Mouse (Mus musculus) hindbrain, embryonic 11.5 days (tissue): ENCODE measurements at regions not wholly inside any gene's neighbourhood (a gene's known extent, or its start where the extent isn't known, plus 50 kb on each side); places are given as distances from the start of the nearest gene placed in this dataset.

Experiments used
- ATAC-seq: fragments of 200-750 bp; cut with Nextera tagmentation; 2 replicates; pipeline ENCODE4 v1.8.0; 2017; ENCODE audit warnings: mild to moderate bottlenecking, moderate TSS enrichment, moderate library complexity; ENCODE audit not compliant: low FRiP score
- DNase-seq: peaks from one replicate; pipeline ENCODE4 v3.0.0-alpha.2; 2015; ENCODE audit warnings: low spot score
- H3K27ac ChIP-seq: fragments of 300-500 bp; sonication (generic); 2 replicates; pipeline ENCODE4 v1.5.1; 2014; ENCODE audit warnings: mild to moderate bottlenecking, low read depth, low read length
- H3K27me3 ChIP-seq: fragments of 300-500 bp; sonication (generic); 2 replicates; pipeline ENCODE4 v1.6.1; 2014; ENCODE audit warnings: mild to moderate bottlenecking, low read length, moderate library complexity, mixed read lengths; ENCODE audit not compliant: control insufficient read depth, insufficient read depth
- H3K36me3 ChIP-seq: fragments of 300-500 bp; sonication (generic); 2 replicates; pipeline ENCODE4 v1.6.1; 2014; ENCODE audit warnings: mild to moderate bottlenecking, low read length, moderate library complexity, mixed read lengths; ENCODE audit not compliant: control insufficient read depth, insufficient read depth
- H3K4me1 ChIP-seq: fragments of 300-500 bp; sonication (generic); replicated peaks from 2 replicates; pipeline ENCODE4 v1.6.1; 2014; ENCODE audit warnings: low read length, mixed read lengths; ENCODE audit not compliant: control insufficient read depth, insufficient read depth
- H3K4me2 ChIP-seq: fragments of 300-500 bp; sonication (generic); replicated peaks from 2 replicates; pipeline ENCODE4 v1.6.1; 2014; ENCODE audit warnings: mild to moderate bottlenecking, low read depth, low read length
- H3K4me3 ChIP-seq: fragments of 300-500 bp; sonication (generic); 2 replicates; pipeline ENCODE4 v1.5.1; 2014; ENCODE audit warnings: low read depth, low read length
- H3K9ac ChIP-seq: fragments of 300-500 bp; sonication (generic); 2 replicates; pipeline ENCODE4 v1.6.1; 2014; ENCODE audit warnings: low read depth, low read length
- H3K9me3 ChIP-seq: fragments of 300-500 bp; sonication (generic); 2 replicates; pipeline ENCODE4 v1.6.1; 2016; ENCODE audit warnings: low read length; ENCODE audit not compliant: control insufficient read depth
- WGBS: fragments of 180-500 bp; shearing (Covaris S2); extraction: QIAGEN DNeasy Blood & Tissue Kit; methylation state at CpG from one replicate; pipeline ENCODE4 v1.1.7; 2014; 5-methylcytosine and 5-hydroxymethylcytosine counted together

- H3K4me2 ChIP-seq = no peak overlapping the region
- ATAC-seq (no peak), DNase-seq (no peak)
- WGBS = 82% methylated on average over 2 of the region's 2 CpGs
- no peaks in the 10 kb centered on the region for H3K4me1 ChIP-seq
- H3K27ac ChIP-seq = no peak overlapping the region
- no peak overlapping the region for H3K4me3 ChIP-seq
- no peaks in the 10 kb centered on the region for H3K27me3 ChIP-seq
- no peaks in the 10 kb centered on the region for H3K36me3 ChIP-seq
- H3K9me3 ChIP-seq = no peaks in the 10 kb centered on the region
- H3K9ac ChIP-seq = no peak overlapping the region
Measured at GRCm38 (mm10) chr17:81210389-81210788, 145.5 kb upstream of the Thumpd2 start.

- no peak overlapping the region for H3K4me3 ChIP-seq
- no peak overlapping the region for H3K9ac ChIP-seq
- no peaks in the 10 kb centered on the region for H3K9me3 ChIP-seq
- H3K27me3 ChIP-seq = no peaks in the 10 kb centered on the region
- no peaks in the 10 kb centered on the region for H3K36me3 ChIP-seq
- H3K27ac ChIP-seq = no peak overlapping the region
- DNase-seq (no peak), ATAC-seq (no peak)
- H3K4me2 ChIP-seq = no peak overlapping the region
- no peaks in the 10 kb centered on the region for H3K4me1 ChIP-seq
- 89% methylated on average over 3 of the region's 3 CpGs for WGBS
Measured at GRCm38 (mm10) chr17:81209323-81209722, 144.4 kb upstream of the Thumpd2 start.

GRCm38 (mm10) chr17:81201052-81201451 lies 136.2 kb upstream of the Thumpd2 start:
- no peaks in the 10 kb centered on the region for H3K4me1 ChIP-seq
- H3K36me3 ChIP-seq = no peaks in the 10 kb centered on the region
- no peak overlapping the region for H3K27ac ChIP-seq
- H3K4me2 ChIP-seq = no peak overlapping the region
- DNase-seq (no peak), ATAC-seq (no peak)
- no peaks in the 10 kb centered on the region for H3K27me3 ChIP-seq
- no peaks in the 10 kb centered on the region for H3K9me3 ChIP-seq
- WGBS = 70% methylated on average over 8 of the region's 8 CpGs
- no peak overlapping the region for H3K9ac ChIP-seq
- H3K4me3 ChIP-seq = no peak overlapping the region

DNA sequence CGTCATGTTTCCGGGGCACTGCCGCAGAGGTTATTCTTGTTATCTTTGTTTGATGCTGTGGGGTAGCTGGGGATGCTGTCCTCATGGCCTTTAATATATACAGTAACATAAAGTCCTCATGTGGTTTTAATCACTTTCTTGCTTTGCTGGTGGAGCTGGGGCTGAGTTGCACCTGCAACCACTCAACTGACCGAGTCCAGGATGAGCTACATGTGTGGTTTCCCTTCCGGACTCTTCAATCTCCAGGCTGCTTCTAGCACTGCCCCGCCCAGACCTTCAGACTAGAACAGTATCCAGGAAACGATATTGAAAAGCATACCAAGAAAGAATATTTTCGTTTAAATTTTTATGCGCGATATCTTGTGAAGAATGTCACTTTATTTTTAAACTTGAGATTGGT lies 129.1 kb upstream of the Thumpd2 start:
- DNase-seq = no peak

DNA sequence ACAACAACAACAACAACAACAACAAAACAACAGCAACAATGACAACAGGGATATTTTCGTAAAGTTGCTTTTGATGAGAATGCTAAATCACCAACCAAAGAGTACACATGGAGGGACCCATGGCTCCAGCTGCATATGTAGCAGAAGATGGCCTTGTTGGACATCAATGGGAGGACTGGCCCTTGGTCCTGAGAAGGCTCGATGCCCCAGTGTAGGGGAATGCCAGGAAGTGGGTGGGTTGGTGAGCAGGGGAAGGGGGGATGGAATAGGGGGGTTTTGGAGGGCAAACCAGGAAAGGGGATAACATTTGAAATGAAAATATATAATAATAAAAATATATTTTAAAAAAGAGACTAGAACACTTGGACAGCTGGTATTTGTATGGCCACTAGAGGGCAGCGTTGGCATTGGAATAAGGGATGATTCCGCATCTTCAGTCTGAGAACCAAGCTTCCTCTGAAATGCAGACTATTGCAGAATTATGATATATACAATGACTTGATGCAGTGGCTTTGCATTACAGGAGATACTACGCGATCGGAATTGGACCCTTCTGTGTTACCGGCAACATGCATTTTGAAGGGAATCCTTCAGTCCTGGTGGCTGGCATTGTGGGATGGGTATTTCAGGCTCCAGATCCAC lies 128.5 kb upstream of the Thumpd2 start:
- Histone ChIP-seq H3K9me3 (no peaks in the 10 kb centered on the region), H3K4me3 (no peak overlapping the region), H3K27me3 (no peaks in the 10 kb centered on the region), H3K4me2 (no peak overlapping the region), H3K4me1 (no peaks in the 10 kb centered on the region), H3K36me3 (no peaks in the 10 kb centered on the region), H3K27ac (no peak overlapping the region), H3K9ac (no peak overlapping the region)
- DNase-seq = peak; percentile 82
- 39% methylated on average over 8 of the region's 8 CpGs for WGBS
- no peak for ATAC-seq

More for the DNA sequence above, 129.1 kb upstream of the Thumpd2 start:
- H3K27me3 ChIP-seq = no peaks in the 10 kb centered on the region
- no peak overlapping the region for H3K9ac ChIP-seq
- no peaks in the 10 kb centered on the region for H3K9me3 ChIP-seq
- no peak overlapping the region for H3K4me2 ChIP-seq
- no peaks in the 10 kb centered on the region for H3K4me1 ChIP-seq
- 82% methylated on average over 10 of the region's 10 CpGs for WGBS
- ATAC-seq = no peak
- H3K27ac ChIP-seq = no peak overlapping the region
- no peaks in the 10 kb centered on the region for H3K36me3 ChIP-seq
- no peak overlapping the region for H3K4me3 ChIP-seq

DNA sequence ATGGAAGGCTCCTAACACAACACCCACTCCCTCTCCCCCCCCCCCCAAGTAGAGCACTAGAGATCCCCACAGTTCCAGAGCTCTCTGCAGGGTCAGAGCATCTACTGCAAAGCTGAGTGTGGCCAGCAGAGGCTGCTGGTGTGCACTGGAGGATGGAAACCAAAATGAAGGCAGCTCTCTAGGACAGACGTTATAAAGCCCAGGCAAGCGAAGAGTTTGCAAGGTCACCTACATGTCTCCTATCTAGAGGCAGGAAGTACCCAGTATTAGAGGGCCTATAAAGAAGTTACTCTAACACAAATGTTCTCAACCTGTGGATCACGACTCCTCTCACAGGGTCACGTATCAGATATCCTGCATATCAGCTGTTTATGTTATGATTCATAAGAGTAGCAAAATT lies 125.1 kb upstream of the Thumpd2 start:
- peak; percentile 54 for ATAC-seq

DNA sequence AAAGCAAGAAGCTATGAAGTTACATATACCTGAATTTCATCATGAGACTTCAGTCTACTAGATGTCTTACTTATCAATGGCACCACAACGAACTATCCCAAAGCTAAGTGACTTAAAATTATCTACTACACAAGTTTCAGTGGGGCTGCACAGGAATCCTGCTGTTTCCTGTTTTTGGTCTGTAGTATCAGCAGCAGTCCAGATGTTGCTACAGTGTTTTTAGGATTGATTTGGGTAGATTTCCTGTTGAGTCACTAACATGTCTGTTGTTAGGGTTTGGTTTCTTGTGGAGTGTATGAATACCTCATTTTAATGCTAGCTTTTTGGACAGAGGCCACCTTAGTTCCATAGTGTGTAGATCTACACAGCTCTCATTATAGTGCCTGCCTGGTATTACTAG lies 120.8 kb upstream of the Thumpd2 start:
- no peaks in the 10 kb centered on the region for H3K4me1 ChIP-seq
- 80% methylated on average over 1 of the region's 1 CpGs for WGBS
- H3K36me3 ChIP-seq = no peaks in the 10 kb centered on the region
- H3K4me3 ChIP-seq = no peak overlapping the region
- ATAC-seq (no peak), DNase-seq (no peak)
- H3K9me3 ChIP-seq = no peaks in the 10 kb centered on the region
- H3K27ac ChIP-seq = no peak overlapping the region
- H3K9ac ChIP-seq = no peak overlapping the region
- no peaks in the 10 kb centered on the region for H3K27me3 ChIP-seq
- no peak overlapping the region for H3K4me2 ChIP-seq

More for the DNA sequence above, 125.1 kb upstream of the Thumpd2 start:
- H3K36me3 ChIP-seq = no peaks in the 10 kb centered on the region
- WGBS = 61% methylated on average over 4 of the region's 4 CpGs
- H3K4me1 ChIP-seq = no peaks in the 10 kb centered on the region
- H3K9ac ChIP-seq = no peak overlapping the region
- H3K27ac ChIP-seq = no peak overlapping the region
- DNase-seq = peak; percentile 53
- no peak overlapping the region for H3K4me3 ChIP-seq
- no peaks in the 10 kb centered on the region for H3K9me3 ChIP-seq
- H3K27me3 ChIP-seq = no peaks in the 10 kb centered on the region
- H3K4me2 ChIP-seq = no peak overlapping the region

GRCm38 (mm10) chr17:81180813-81181424 lies 116.0 kb upstream of the Thumpd2 start:
- WGBS = 89% methylated on average over 8 of the region's 8 CpGs
- no peaks in the 10 kb centered on the region for H3K9me3 ChIP-seq
- H3K9ac ChIP-seq = no peak overlapping the region
- no peak overlapping the region for H3K4me3 ChIP-seq
- no peak for ATAC-seq
- no peak for DNase-seq
- no peaks in the 10 kb centered on the region for H3K4me1 ChIP-seq
- no peak overlapping the region for H3K27ac ChIP-seq
- H3K36me3 ChIP-seq = no peaks in the 10 kb centered on the region
- no peak overlapping the region for H3K4me2 ChIP-seq
- no peaks in the 10 kb centered on the region for H3K27me3 ChIP-seq

GRCm38 (mm10) chr17:81176306-81176705 lies 111.4 kb upstream of the Thumpd2 start:
- DNase-seq = no peak
- H3K4me3 ChIP-seq = no peak overlapping the region
- H3K4me2 ChIP-seq = no peak overlapping the region
- H3K27ac ChIP-seq = no peak overlapping the region
- no peaks in the 10 kb centered on the region for H3K4me1 ChIP-seq
- H3K9ac ChIP-seq = no peak overlapping the region
- H3K36me3 ChIP-seq = no peaks in the 10 kb centered on the region
- no peaks in the 10 kb centered on the region for H3K9me3 ChIP-seq
- ATAC-seq = no peak
- WGBS = 89% methylated on average over 3 of the region's 3 CpGs
- H3K27me3 ChIP-seq = no peaks in the 10 kb centered on the region
